Mouse (Mus musculus) hindbrain, embryonic 16.5 days (tissue): Measurements from ENCODE around the gene Etv2. TPM values are rescaled to one million over a fixed set of nuclear protein-coding genes. Genes with fewer than 3 reads are reported as not detected.
A peak's percentile ranks its signal among the peaks of the same experiment; 100 is the strongest.

Source experiments
- ATAC-seq: fragments of 200-750 bp; cut with Nextera tagmentation; 2 replicates; pipeline ENCODE4 v1.8.0; 2017; ENCODE audit warnings: moderate TSS enrichment, moderate library complexity
- H3K27ac ChIP-seq: fragments of 300-500 bp; sonication (generic); 2 replicates; pipeline ENCODE4 v1.5.1; 2014; ENCODE audit warnings: low read depth, mild to moderate bottlenecking, control low read depth, low read length, moderate library complexity
- H3K27me3 ChIP-seq: fragments of 300-500 bp; sonication (generic); replicated peaks from 2 replicates; pipeline ENCODE4 v1.6.1; 2014; ENCODE audit warnings: low read length; ENCODE audit not compliant: control insufficient read depth, insufficient read depth
- H3K36me3 ChIP-seq: fragments of 300-500 bp; sonication (generic); 2 replicates; pipeline ENCODE4 v1.6.1; 2014; ENCODE audit warnings: mild to moderate bottlenecking, low read length, moderate library complexity, mixed read lengths; ENCODE audit not compliant: control insufficient read depth, insufficient read depth
- H3K4me1 ChIP-seq: fragments of 300-500 bp; sonication (generic); 2 replicates; pipeline ENCODE4 v1.6.1; 2014; ENCODE audit warnings: low read depth, low read length; ENCODE audit not compliant: control insufficient read depth, insufficient read depth
- H3K4me2 ChIP-seq: fragments of 300-500 bp; sonication (generic); 2 replicates; pipeline ENCODE4 v1.6.1; 2014; ENCODE audit warnings: mild to moderate bottlenecking, low read length, control low read depth, moderate library complexity
- H3K4me3 ChIP-seq: fragments of 300-500 bp; sonication (generic); 2 replicates; pipeline ENCODE4 v1.5.1; 2014; ENCODE audit warnings: mild to moderate bottlenecking, low read length, control low read depth, moderate library complexity
- H3K9ac ChIP-seq: fragments of 300-500 bp; sonication (generic); 2 replicates; pipeline ENCODE4 v1.6.1; 2014; ENCODE audit warnings: low read depth, mild to moderate bottlenecking, control low read depth, low read length, moderate library complexity
- H3K9me3 ChIP-seq: fragments of 300-500 bp; sonication (generic); 2 replicates; pipeline ENCODE4 v1.6.1; 2014; ENCODE audit warnings: mild to moderate bottlenecking, low read length, moderate library complexity; ENCODE audit not compliant: control insufficient read depth
- WGBS: fragments of 180-500 bp; shearing (Covaris S2); extraction: QIAGEN DNeasy Blood & Tissue Kit; methylation state at CpG from one replicate; pipeline ENCODE4 v1.1.7; 2014; 5-methylcytosine and 5-hydroxymethylcytosine counted together
- polyA plus RNA-seq: library from polyadenylated mRNA; unstranded; fragments of >200 nt; fragmentation: Nextera tagmentation; extraction: Ambion mirVana; gene quantifications from 2 replicates; pipeline ENCODE4 v1.2.1, GENCODE M21; 2015

Etv2 gene
- polyA plus RNA-seq, 1 experiment from 2014 or later = not detected

DNA sequence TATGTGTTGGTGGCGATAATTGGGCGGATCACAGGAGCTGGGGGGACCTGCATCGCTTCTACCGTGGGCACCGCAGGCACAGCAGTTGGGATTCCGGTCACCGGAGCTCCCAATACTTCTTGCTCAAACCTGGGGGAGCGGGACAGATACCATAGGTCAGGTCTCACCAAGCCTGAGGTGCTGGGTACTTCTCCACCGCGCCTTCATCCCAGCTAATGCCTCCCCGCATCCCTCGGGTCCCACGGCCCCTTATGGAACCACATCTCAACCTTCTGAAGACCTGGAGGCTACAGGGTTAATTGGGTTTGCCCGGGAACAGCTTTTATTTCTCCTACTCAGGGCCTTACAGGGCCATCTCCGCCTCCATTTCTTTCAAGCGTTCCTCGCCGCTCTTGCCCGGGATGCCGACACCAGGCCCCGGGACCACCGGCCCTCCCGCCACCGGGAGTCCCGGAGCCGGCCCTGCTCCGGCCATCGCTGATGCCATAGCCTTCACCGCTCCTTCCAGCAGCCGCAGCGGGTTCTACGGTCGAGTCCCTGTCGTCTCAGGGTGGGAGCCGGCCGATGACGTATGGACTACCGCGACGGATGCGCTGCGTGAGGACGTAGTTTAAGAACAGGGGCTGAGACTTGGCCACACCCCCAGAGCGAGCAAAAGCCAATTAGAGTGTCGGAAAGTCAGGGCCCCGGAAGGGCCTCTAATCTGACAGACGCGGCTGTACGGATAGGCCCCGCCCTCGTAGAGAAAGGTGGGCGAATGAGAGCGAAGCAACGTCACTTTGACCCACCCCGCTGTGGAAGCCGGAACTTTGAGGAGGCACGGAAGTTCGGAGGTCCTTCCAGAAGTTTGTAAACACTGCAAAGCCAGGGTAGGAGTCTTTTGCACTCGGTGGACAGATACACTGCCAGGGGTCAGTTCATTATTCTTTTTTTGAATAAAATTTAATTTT, 14.2 kb upstream of the Etv2 start, which contains the start of gene Rbm42:
Gene Rbm42, minus strand, starts transcription at position 727 of the 950 bp plus-strand sequence.
- H3K36me3 ChIP-seq = peaks cover 18% of the 10 kb centered on the region
- H3K4me1 ChIP-seq = peaks cover 12% of the 10 kb centered on the region
- H3K27me3 ChIP-seq = no peaks in the 10 kb centered on the region
- H3K4me3 ChIP-seq = peak within 1 kb of the TSS; percentile 82
- peak; percentile 100 for ATAC-seq
- H3K27ac ChIP-seq = peak within 1 kb of the TSS; percentile 81
- 1% methylated on average over 59 of the region's 59 CpGs for WGBS
- H3K9ac ChIP-seq = peak within 1 kb of the TSS; percentile 96
- H3K4me2 ChIP-seq = peak within 1 kb of the TSS; percentile 85
- no peaks in the 10 kb centered on the region for H3K9me3 ChIP-seq

DNA sequence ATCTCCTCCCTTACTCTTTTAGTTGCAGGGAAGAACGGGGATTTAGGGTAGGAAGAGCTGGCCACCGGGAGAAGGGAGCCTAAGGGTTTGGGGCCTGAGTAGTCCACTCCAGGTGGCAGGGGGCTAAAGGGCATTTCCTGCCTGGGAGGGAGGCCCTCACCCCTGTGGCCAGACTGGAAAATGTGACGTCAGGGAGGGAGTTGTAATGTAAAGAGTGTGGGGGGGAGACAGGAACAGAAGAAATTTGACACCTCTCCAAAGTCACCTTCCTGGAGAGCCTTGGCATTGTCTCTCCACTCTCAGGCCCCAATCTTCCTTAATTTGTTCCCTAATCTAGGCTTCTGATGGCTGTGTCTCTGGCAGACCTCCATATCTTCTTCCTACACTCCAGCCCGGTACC, 3.4 kb upstream of the Etv2 start:
- Histone ChIP-seq H3K4me3 (no peak overlapping the region), H3K27ac (no peak overlapping the region), H3K4me2 (no peak overlapping the region), H3K4me1 (peaks cover 3% of the 10 kb centered on the region; the same call in 1 of the 2 replicates), H3K27me3 (peaks cover 26% of the 10 kb centered on the region), H3K9me3 (no peaks in the 10 kb centered on the region), H3K9ac (no peak overlapping the region), H3K36me3 (peaks cover 31% of the 10 kb centered on the region)
- WGBS = 31% methylated on average over 4 of the region's 4 CpGs
- ATAC-seq = no peak

DNA sequence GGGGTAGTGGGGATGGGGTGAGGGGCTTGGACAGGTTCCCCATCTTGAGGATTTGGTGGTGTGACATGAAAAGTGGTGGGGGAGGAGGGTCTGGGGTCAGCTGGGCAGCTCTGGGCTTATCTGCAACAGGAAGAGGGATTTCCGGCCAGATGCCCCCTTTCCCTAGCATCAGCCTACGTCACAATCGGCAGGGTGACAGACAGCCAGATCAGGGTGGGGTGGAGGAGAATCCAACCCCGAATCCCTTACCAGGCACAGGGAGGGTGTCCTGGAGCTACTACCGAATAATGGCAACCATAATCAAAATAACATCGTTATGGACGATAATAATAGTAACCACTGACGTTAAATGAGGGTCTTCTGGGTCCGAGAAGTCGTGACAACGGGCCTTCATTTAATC, 743 bp upstream of the Etv2 start:
- H3K9ac ChIP-seq = no peak overlapping the region
- peaks cover 13% of the 10 kb centered on the region for H3K36me3 ChIP-seq
- no peaks in the 10 kb centered on the region for H3K9me3 ChIP-seq
- H3K4me2 ChIP-seq = no peak overlapping the region
- no peak overlapping the region for H3K27ac ChIP-seq
- 31% methylated on average over 11 of the region's 11 CpGs for WGBS
- no peak overlapping the region for H3K4me3 ChIP-seq
- H3K4me1 ChIP-seq = peaks cover 3% of the 10 kb centered on the region; the same call in 1 of the 2 replicates
- ATAC-seq = no peak
- H3K27me3 ChIP-seq = peaks cover 45% of the 10 kb centered on the region

DNA sequence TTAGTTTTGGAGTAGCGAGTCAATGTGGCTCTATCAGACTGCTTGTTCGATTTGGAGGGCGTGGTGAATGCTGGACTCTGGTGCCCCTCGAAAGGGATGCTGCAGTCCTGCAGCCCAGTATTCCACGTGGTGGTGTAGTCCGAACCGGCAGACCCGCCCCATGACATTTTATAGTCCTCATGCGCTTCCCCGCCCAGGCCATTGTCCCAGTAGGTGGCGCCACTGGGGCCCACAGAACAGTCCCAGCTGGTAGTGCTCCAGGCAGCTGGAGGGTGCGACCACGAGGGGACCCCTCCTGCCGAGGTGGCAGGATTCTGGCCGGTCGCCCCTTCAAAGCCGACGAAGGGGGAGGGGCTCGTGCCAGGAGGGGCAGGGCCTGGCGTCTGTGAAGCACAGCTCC, 1.0 kb downstream of the Etv2 start:
- no peak overlapping the region for H3K9ac ChIP-seq
- peak overlapping the region; percentile 18; the same call in 1 of the 2 replicates for H3K4me2 ChIP-seq
- H3K27me3 ChIP-seq = peaks cover 47% of the 10 kb centered on the region
- ATAC-seq = no peak
- no peaks in the 10 kb centered on the region for H3K36me3 ChIP-seq
- H3K27ac ChIP-seq = no peak overlapping the region
- peaks cover 3% of the 10 kb centered on the region; the same call in 1 of the 2 replicates for H3K4me1 ChIP-seq
- H3K9me3 ChIP-seq = no peaks in the 10 kb centered on the region
- under 1% methylated on average over 20 of the region's 20 CpGs for WGBS
- no peak overlapping the region for H3K4me3 ChIP-seq

DNA sequence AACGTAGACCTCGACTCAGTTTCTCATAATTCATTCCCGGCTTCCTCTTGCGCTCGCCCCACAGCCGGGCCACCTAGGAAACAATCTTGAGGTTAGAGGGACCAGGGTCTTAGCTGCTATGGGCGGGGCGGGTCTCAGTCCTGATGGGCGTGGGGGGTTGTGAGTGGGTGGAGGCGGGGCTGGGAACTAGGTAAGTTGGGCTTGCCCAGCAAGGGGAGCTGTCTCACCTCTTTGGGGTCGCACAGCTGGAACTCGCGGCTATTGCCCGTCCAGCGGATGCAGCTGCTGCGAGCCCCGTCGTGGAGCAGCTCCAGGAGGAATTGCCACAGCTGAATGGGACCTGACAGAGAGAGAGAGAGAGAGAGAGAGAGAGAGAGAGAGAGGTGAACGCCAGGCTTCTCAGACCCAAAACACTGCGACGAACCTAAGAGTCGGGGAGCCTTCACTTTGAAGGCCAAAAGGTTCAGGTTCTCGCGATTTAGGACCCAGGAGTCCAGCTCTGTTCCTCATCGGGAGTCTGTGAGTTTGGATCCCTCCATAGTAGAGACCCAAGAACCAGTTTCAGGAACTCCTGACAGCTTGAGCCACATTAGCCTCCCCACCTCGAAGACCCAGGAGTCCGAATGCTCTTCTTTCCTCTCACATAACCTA, 1.8 kb downstream of the Etv2 start:
- H3K27ac ChIP-seq = no peak overlapping the region
- H3K4me2 ChIP-seq = no peak overlapping the region
- no peak overlapping the region for H3K4me3 ChIP-seq
- 7% methylated on average over 27 of the region's 27 CpGs for WGBS
- peaks cover 47% of the 10 kb centered on the region for H3K27me3 ChIP-seq
- peaks cover 3% of the 10 kb centered on the region; the same call in 1 of the 2 replicates for H3K4me1 ChIP-seq
- no peak overlapping the region; the same call in 1 of the 2 replicates for H3K9ac ChIP-seq
- no peak for ATAC-seq
- H3K9me3 ChIP-seq = no peaks in the 10 kb centered on the region
- no peaks in the 10 kb centered on the region for H3K36me3 ChIP-seq

DNA sequence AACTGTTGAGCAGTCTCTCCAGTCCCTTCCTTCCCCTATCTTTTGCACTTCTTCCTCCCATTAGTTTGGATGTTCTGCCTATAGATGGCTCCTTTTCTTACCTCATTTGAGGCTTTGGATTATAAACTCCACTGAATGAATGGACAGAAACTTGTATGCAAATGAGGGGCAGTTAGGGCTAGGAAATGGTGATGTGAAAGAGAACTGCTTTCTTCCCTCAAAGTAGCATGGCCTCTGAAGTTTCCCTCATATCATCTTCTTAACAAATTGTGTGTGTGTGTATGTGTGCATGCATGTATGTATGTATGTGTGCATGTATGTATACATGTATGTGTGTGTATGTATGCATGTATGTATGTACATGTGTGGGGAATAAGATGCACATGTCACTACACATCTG, 6.6 kb downstream of the Etv2 start:
- Histone ChIP-seq H3K4me3 (no peak overlapping the region), H3K27ac (no peak overlapping the region), H3K36me3 (peaks cover 3% of the 10 kb centered on the region; the same call in 1 of the 2 replicates), H3K27me3 (peaks cover 20% of the 10 kb centered on the region), H3K4me1 (peaks cover 9% of the 10 kb centered on the region), H3K9me3 (no peaks in the 10 kb centered on the region), H3K9ac (no peak overlapping the region), H3K4me2 (no peak overlapping the region)
- ATAC-seq = no peak

DNA sequence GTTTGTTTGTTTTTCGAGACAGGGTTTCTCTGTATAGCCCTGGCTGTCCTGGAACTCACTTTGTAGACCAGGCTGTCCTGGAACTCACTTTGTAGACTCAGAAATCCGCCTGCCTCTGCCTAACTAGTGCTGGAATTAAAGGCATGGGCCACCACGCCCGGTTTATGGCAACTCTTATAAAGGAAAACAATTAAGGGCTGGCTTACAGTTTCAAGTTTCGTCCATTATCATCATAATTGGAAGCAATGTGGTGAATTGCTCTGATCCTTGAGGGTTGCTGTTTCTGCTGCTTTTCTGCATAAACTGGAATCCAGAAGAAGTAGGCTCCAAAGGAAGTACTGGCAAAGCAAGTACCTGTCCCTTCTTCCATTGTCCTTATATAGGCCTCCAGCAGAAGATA, 9.0 kb downstream of the Etv2 start:
- Histone ChIP-seq H3K9me3 (no peaks in the 10 kb centered on the region), H3K9ac (no peak overlapping the region), H3K4me2 (no peak overlapping the region; the same call in 1 of the 2 replicates), H3K4me3 (no peak overlapping the region), H3K27ac (no peak overlapping the region), H3K4me1 (peaks cover 9% of the 10 kb centered on the region), H3K27me3 (peaks cover 2% of the 10 kb centered on the region; the same call in 1 of the 2 replicates), H3K36me3 (peaks cover 17% of the 10 kb centered on the region)
- ATAC-seq = no peak
- WGBS = 93% methylated on average over 5 of the region's 5 CpGs

DNA sequence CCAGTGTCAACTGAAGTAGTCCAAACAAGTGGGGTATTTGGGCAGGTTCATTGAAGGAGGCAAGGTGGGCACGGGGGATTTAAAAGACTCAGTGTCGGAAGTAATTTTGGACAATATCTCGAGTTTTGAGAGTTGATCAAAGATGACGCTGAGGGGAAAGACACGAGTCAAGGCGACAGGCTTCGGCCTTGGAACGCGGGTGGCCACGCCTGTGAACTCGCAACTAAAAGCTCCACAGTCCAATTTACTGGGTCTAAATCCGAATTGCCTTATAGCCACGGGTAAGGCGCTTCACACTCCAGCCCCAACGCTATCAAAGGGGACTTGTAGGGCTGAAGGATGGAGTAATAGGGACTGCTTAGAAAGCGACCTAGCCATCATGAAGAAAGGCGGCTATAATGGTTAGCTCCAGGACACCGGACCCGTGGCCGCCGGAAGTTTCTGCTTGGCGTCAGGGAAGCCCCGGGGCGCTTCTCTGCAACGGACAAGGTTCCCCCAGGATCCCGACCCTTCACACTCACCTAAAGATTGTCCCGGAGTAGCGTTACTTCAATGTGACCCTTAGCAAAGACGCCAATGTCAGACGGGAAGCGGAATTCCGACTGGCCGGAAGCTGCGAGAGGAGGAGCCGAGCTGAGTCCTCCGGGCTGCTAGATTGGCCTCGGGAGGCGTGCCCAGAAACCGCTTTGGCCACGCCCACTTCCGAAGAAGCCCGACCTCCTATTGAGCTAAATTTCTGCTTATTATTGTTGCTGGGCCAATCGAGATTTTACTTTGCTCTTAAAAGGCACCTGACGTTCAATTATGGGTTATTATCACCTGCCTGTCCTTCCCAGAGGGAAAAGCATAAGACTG, 9.9 kb downstream of the Etv2 start, which contains the start of gene Cox6b1:
Gene Cox6b1, minus strand, starts transcription at position 622 of the 855 bp plus-strand sequence.
- Histone ChIP-seq H3K4me2 (peak within 1 kb of the TSS; percentile 96), H3K4me1 (peaks cover 9% of the 10 kb centered on the region), H3K4me3 (peak within 1 kb of the TSS; percentile 71), H3K9ac (peak within 1 kb of the TSS; percentile 81), H3K27me3 (peaks cover 2% of the 10 kb centered on the region; the same call in 1 of the 2 replicates), H3K36me3 (peaks cover 18% of the 10 kb centered on the region), H3K9me3 (no peaks in the 10 kb centered on the region), H3K27ac (peak within 1 kb of the TSS; percentile 63)
- WGBS = 2% methylated on average over 44 of the region's 44 CpGs
- peak; percentile 95 for ATAC-seq
